In the genomic region with DNA sequence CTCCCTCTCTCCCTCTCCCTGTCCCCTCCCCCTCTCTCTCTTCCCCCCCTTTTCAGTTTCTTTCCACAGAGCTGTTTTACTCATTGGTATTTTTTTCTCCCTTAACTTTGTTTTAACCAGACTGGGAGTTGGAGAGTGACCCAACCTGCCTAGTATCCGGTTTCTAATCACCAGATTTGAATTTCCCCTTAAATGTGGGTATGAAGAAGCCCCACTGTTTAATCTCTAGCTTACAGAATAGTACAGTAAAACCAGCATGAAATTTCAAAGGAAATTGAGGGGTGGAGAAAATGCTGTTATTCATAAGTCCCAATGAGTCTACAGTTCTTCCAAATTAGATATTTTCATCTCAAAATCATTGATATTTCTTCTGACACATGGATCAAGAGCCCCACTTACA, we compare ENCODE assay signal across 10 mouse cellular contexts.
DNase-seq lines count a peak whose midpoint lies in the region; ATAC-seq lines count a peak whose summit lies in the region.
"Had no signal": no experiment of that assay in that cellular context is flagged by ENCODE, and none has a peak within 500 bp of the region (broad histone marks: within the 10 kb centered on the region; RNA-seq: fewer than 3 reads in every experiment).

No protein-coding gene starts in this region.

- peak overlapping the region; percentile 71 for H3K4me3 ChIP-seq in heart, embryonic 16.5 days (ENCODE audit: low read length)
- no peak overlapping the region for H3K4me3 ChIP-seq in neural tube, embryonic 12.5 days
- peak overlapping the region; percentile 49 for H3K4me3 ChIP-seq in limb, embryonic 12.5 days (replicated peaks)

- H3K27ac ChIP-seq in heart, embryonic 16.5 days (ENCODE audit: low read length), result no peak overlapping the region
- H3K27ac ChIP-seq in neural tube, embryonic 12.5 days, result no peak overlapping the region
- peak overlapping the region; percentile 59; the same call in 1 of the 2 replicates for H3K27ac ChIP-seq in limb, embryonic 12.5 days

- WGBS in heart, embryonic 16.5 days, result 58% methylated on average over 1 of the region's 1 CpGs
- WGBS in neural tube, embryonic 12.5 days, result 78% methylated on average over 1 of the region's 1 CpGs
- whole genome bisulfite sequencing in limb, embryonic 12.5 days, result 45% methylated on average over 1 of the region's 1 CpGs

- H3K4me1 ChIP-seq in heart, embryonic 16.5 days (ENCODE audit: control insufficient read depth, insufficient read depth, low read length), result peaks cover 37% of the 10 kb centered on the region
- peaks cover 43% of the 10 kb centered on the region for H3K4me1 ChIP-seq in neural tube, embryonic 12.5 days
- peaks cover 68% of the 10 kb centered on the region for H3K4me1 ChIP-seq in limb, embryonic 12.5 days (replicated peaks)

- peaks cover 17% of the 10 kb centered on the region for H3K36me3 ChIP-seq in heart, embryonic 16.5 days (ENCODE audit: control insufficient read depth, insufficient read depth)
- peaks cover 33% of the 10 kb centered on the region for H3K36me3 ChIP-seq in neural tube, embryonic 12.5 days
- H3K36me3 ChIP-seq in limb, embryonic 12.5 days, result peaks cover 55% of the 10 kb centered on the region

- ATAC-seq in heart, embryonic 16.5 days (replicated peaks; ENCODE audit: extremely low read depth, insufficient read depth, low FRiP score), result no peak
- ATAC-seq in neural tube, embryonic 12.5 days (ENCODE audit: low FRiP score, low read depth), result no peak
- no peak for ATAC-seq in limb, embryonic 12.5 days (ENCODE audit: insufficient number of reproducible peaks, insufficient read depth, low FRiP score, low TSS enrichment, low read depth)

- no peaks in the 10 kb centered on the region for H3K9me3 ChIP-seq in heart, embryonic 16.5 days (replicated peaks; ENCODE audit: control insufficient read depth, low read length)
- no peaks in the 10 kb centered on the region for H3K9me3 ChIP-seq in neural tube, embryonic 12.5 days
- no peaks in the 10 kb centered on the region for H3K9me3 ChIP-seq in limb, embryonic 12.5 days

- peak overlapping the region; percentile 69 for H3K4me2 ChIP-seq in heart, embryonic 16.5 days (ENCODE audit: low read depth, low read length)
- peak overlapping the region; percentile 66 for H3K4me2 ChIP-seq in neural tube, embryonic 12.5 days (replicated peaks)
- H3K4me2 ChIP-seq in limb, embryonic 12.5 days, result peak overlapping the region; percentile 63

- DNase-seq in heart, adult 9 months (ENCODE audit: low spot score in 2 of 2), result no peak
- no peak for DNase-seq in neural tube, embryonic 10.5 days (ENCODE audit: extremely low spot score, low spot score)
- DNase-seq in urinary bladder, adult 18-20 months (ENCODE audit: low spot score in 2 of 2), result no peak
- no peak for DNase-seq in right cerebral cortex, postnatal 14 days
- no peak for DNase-seq in layer of hippocampus, adult 11-12 months (ENCODE audit: low spot score)
- DNase-seq: kidney, adult 9 months had no signal

- H3K9ac ChIP-seq in heart, embryonic 16.5 days (ENCODE audit: low read length), result no peak overlapping the region
- no peak overlapping the region for H3K9ac ChIP-seq in neural tube, embryonic 12.5 days
- H3K9ac ChIP-seq in limb, embryonic 12.5 days (replicated peaks), result no peak overlapping the region

- no peaks in the 10 kb centered on the region for H3K27me3 ChIP-seq in heart, embryonic 16.5 days (ENCODE audit: control insufficient read depth, insufficient read depth, low read length)
- H3K27me3 ChIP-seq in neural tube, embryonic 12.5 days (replicated peaks), result no peaks in the 10 kb centered on the region
- H3K27me3 ChIP-seq in limb, embryonic 12.5 days, result no peaks in the 10 kb centered on the region
- H3K27me3 ChIP-seq: CH12.LX had no signal
